Mouse (Mus musculus): Measurements from ENCODE around the gene Mcl1.

DNA sequence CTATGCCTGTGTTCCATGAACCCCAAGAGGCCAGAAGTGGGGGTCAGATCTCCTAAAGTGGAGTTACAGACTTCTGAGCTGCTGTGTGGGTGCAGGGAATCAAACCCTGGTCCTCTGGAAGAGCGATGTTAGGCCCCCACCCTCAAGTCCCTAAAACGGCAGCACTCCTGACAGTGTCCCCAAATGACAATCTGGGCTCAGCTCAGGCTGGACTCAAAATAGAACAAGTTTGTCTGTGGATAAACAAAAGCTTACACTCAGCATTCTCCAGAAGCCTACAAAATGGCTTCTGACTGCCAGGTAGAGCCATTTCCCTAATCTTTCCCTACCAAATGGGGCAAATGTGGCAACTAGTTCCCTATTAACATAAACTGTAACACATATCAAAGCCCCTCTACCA, 42.5 kb downstream of the Mcl1 start:
- no peak for TF ChIP-seq CTCF (IDR thresholded peaks at IDR 0.05; ENCODE audit: control insufficient read depth, insufficient read depth, insufficient replicate concordance, low read depth, low read length)
- no peak for TF ChIP-seq POLR2A (IDR thresholded peaks at IDR 0.05; ENCODE audit: control insufficient read depth, low read depth, low read length)

All from testis, adult 2 months (tissue).